Mouse (Mus musculus) kidney, postnatal 10 days (tissue): ENCODE results near the gene Zfp580.

Experiments used
- DNase-seq: peaks from one replicate; pipeline ENCODE4 v3.0.0; 2021; ENCODE audit warnings: mixed read lengths

Gene Zfp580

GRCm38 (mm10) chr7:5036136-5036535 lies 15.2 kb upstream of the Zfp580 start:
- DNase-seq, result no peak

DNA sequence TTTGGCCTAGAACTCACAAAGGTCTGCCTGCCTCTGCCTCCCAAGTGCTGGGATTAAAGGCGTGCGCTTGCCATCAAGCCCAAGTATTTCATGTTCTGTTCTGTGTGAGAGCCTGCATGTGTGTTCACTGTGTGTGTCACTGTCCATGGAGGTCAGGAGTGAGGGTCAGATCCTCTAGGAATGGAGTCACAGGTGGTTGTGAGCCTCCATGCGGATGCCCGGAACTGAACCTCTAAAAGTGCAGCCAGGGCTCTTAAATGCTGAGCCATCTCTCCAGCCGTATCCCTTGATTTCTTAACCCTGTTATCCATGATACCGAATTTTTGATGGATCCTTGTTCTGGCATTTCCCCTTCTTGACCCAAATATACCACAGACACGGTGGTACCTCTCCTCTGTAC lies 14.3 kb upstream of the Zfp580 start:
- no peak for DNase-seq

- DNase-seq, result no peak
Observed at GRCm38 (mm10) chr7:5037467-5037866, 13.9 kb upstream of the Zfp580 start.

- DNase-seq, result peak; percentile 96
Observed at GRCm38 (mm10) chr7:5038109-5038732, 13.1 kb upstream of the Zfp580 start, which contains the start of gene Zfp784. Zfp784 (minus strand) TSS chr7:5038446.

- no peak for DNase-seq
Observed at GRCm38 (mm10) chr7:5038940-5039339, 12.4 kb upstream of the Zfp580 start.

DNA sequence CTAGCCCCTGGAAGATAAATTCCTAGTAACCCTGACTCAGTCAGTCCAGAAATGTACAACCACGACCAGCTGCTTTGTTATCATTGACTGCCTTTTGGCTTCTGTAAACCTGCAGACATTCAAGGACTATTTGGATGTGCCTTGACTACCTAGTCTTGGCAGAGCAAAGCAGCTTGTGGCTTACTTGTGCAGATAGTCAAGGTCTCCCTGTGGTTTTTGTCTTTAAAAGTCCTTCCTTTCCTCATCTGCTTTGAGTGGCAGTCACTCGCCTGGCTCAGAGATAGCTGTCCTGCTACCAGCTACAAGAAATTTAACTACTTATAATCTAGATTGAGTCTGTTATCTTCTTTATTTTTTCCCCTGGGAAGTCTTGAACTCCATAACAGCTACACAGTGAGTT lies 6.4 kb upstream of the Zfp580 start:
- no peak for DNase-seq

DNA sequence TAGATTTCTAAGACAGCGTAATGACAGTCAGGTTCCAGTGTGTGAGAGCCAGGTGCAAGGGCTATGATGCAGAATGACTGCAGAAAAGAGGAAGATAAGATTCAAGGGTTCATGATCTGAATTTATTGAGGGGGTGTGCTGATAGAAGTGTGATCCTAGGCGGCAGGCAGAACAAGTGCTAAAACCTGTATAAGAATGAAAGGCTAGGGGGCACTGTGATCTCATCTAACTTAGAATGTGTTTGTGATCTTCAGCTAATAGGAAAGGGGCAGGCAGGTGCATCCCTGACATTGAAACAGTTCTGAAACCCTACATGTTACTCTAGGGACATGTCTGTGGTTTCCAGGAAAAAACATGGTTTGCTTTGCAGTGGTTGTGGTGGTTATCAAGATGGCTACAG lies 5.2 kb upstream of the Zfp580 start:
- DNase-seq, result no peak

DNA sequence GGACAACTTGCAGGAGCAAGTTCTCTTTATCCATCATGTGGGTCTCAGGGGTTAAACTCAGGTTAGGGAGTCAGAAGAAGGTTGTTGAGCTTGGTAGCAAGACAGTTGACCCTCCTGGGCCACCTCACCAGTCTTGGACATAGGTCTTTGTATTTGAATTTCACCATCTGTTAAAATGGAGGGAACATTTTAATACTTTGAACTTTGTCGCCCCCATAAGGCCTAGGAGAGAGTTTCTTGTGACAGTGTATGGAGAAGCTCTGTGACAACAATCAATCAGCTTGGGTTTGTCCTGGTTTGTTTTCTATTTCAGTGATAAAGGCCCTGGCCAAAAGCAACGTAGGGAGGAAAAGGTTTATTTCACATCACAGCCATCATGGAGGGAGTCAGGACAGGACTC lies 4.0 kb upstream of the Zfp580 start:
- DNase-seq, result no peak

GRCm38 (mm10) chr7:5052438-5052837 lies 1.1 kb downstream of the Zfp580 start:
- no peak for DNase-seq

GRCm38 (mm10) chr7:5052931-5053343 lies 1.6 kb downstream of the Zfp580 start:
- DNase-seq, result no peak

DNA sequence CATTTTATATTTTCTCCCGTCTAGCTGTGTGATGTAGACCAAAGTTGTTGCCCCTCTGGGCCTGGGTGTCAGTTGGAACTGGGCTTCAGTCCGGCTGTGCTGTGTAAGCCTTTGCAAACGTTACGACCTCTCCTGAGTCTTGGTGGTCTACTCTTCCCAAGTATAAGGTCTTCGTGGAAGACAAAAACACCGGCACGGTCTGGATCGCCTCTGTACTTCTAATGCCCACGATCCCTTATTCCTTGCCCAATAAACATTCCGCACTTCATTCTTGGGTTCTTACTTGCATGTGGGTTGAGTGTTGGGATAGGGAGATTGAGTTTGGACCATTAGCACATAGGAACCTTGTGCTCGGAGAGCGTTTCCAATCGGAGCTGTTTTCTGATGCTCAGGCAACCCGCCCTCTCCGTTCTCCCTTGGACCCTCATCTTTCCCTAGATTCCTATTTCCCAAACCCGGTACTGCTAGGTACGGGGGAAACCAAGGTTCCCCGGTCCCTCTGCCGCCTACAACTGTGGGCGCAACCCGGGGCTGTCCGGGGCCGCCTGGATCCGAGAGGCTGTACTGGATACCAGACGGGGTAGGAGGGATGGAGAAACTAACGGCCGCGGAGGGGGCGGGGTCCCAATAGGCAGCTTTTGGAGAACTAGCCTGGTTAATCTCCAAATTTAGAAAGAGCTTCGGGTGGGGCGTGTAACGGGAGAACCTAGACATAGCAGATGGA lies 2.3 kb downstream of the Zfp580 start:
- DNase-seq, result no peak

DNA sequence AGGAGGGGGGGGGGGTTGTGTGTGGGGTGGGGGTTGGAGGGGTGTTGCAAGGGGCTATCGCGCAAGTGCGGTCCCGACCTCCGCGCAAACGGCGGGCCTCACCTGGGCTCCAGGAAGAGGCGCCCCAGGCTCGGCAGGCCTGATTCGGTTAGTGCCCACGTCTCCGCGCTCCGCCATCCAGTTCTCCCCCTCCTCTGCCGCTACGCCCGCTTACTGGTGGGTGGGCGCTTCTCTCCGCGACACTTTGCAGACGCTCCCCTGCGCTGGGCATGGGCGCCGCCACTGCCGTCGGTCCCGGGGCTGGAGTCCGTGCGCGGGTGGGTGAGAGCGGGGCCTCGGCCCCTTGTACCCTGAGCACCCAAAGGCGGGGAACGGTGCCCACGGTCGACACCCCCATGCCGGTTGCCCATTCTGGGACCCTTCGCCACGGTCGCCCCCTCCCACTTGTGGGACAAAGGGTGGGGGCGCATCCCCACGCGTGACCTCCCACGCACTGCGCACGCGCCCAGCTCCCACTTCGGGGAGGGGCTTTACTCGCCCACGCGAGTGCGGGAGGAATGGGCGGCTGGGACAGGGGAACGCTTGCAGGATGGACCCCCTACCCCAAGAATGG lies 5.4 kb downstream of the Zfp580 start:
- peak; percentile 47 for DNase-seq

DNA sequence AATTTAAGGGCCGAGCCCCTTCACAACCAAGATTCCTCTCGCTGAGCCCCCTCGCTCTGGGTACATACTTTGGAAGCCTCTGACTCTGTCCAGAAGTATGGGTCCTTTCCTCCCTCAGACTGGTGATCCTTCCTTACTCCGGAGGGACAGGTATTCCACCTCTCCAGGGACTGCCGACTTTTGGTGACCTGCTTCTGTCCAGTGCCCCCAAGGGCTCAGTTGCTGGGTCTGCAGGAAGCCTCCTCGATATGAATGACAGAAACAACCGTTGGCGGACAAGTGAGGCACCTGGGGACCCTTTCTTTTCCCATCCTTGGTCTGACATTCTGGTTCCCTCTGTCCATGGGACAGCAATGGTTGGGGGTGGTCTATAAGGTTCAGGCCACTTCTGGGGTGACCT lies 6.0 kb downstream of the Zfp580 start:
- no peak for DNase-seq

DNA sequence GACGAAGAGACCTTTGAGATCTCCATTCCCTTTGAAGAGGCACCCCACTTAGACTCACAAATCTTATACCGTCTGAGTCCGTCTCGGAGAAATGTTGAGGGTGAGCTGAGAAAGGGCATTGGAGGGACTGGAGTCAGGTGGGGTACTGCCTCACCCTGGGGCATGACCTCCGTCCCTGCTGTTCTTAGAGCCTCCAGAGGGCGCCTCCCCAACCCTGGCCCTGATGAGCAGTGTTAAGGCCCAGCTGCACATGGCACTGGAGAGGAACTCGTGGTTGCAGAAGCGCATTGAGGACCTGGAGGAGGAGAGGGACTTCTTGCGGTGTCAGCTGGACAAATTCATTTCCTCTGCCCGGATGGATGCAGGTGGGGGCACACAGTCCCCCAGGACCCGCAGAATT lies 6.5 kb downstream of the Zfp580 start:
- DNase-seq, result peak; percentile 33

GRCm38 (mm10) chr7:5058631-5059030 lies 7.3 kb downstream of the Zfp580 start:
- DNase-seq, result no peak

DNA sequence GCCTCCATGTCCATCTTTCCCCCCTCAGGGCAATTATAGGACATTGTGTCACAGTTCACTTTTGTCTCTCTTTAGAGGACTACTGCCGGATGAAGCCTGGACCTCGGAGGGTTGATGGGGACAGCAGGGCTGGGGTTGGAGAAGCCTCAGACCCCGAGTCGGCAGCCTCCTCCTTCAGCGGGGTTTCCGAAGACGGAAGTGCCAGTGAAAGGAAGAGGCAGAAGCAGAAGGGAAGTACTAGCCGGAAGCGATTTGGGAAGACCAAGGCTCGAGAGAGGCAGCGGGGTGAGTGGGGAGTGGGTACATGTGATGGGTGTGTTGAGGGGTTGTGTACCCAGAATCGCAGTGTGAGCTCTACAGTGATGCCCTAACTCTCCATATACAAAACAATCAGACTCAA lies 8.1 kb downstream of the Zfp580 start:
- DNase-seq, result no peak

DNA sequence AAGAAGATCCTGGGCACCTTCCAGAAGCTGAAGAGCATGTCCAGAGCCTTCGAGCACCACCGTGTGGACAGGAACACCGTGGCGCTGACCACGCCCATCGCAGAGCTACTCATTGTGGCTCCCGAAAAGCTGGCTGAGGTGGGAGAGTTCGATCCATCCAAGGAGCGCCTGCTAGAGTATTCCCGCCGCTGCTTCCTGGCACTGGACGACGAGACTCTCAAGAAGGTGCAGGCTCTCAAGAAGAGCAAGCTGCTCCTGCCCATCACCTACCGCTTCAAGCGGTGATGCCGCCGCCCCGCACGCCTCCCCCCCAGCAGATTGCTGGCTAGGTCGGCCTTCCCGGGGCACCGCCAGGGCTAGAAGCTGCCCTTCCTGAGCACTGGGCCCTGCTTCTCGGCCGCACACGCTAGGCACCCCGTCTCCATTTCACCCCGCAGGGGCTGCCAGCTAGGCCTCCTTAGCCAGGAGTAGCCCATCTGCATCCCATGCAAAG lies 8.9 kb downstream of the Zfp580 start:
- peak; percentile 90 for DNase-seq

DNA sequence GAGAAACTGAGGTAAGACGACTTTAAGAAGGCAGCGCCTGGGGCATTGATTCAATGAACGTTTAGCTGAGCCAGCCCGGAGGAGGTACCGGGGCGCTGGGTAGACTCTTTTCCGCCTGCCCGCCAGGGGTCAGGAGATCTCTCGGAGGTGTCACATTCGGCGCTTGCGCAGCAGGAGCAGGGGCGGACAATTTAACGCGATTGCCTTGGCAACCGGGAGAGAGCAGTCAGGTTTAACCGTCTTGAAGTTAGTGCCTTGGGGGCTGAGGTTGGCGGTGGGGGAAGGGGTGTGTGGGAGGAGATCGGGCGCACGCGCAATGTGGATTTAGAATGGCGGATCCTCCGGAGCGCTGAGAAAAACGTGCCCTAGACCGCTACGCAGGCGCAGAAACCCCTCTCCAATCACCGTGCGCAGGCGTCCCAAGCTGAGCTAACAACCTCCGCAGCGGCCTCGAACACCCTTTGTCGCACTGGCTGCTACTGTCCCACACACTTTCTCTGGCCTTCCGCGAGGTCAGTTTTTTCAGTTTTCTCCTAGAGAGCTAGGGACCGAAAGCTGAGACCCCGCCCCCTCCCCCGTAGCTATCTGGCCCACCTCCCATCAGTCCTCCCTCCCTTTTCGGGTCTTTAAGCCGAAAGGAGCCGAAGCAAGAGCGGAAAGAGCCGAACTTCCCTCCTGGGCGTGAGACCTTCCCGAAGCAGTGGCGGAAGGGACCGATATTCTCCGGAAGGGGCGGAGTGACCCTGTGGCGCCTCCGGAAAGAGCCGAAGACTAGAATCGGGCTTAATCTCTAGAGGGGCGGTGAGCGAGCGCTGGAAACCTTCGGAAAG lies 9.8 kb downstream of the Zfp580 start:
- DNase-seq, result peak; percentile 99

- peak; percentile 98 for DNase-seq
Observed at GRCm38 (mm10) chr7:5061774-5062359, 10.5 kb downstream of the Zfp580 start, which contains the start of gene U2af2. U2af2 (plus strand) TSS chr7:5062143.

GRCm38 (mm10) chr7:5062360-5063001 lies 11.1 kb downstream of the Zfp580 start:
- peak; percentile 83 for DNase-seq

GRCm38 (mm10) chr7:5064886-5065285 lies 13.5 kb downstream of the Zfp580 start:
- no peak for DNase-seq

- DNase-seq, result no peak
Observed at GRCm38 (mm10) chr7:5073586-5073985, 22.2 kb downstream of the Zfp580 start.
